Mouse (Mus musculus): ENCODE measurements around the gene Abhd6. TPM values are rescaled to one million over a fixed set of nuclear protein-coding genes. Genes with fewer than 3 reads are reported as not detected.

Abhd6 gene
- total and polyA plus RNA-seq, 3 experiments, result not detected

DNA sequence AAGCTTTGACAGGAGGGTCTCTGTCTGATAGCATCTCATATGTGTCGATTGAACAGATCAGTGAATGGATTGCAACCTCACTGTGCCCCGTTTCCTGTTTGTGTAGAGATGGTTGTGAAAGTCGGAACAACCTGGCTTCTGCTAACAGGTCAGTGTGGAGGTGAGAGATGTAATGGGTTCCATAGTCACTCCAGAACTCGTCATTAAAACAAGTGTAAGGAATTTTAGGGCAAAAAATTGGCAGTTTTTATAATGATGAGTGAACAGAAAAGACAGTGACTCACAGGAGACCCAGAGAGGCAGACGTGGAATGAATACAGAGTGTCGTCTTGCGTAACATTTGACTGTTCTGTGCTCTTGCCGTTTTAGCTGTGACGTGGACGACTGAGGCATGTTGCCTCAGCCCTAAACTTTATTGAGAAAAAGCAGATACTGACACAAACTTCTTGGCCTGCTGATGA lies 96.9 kb downstream of the Abhd6 start:
- no peak overlapping the region for H3K9ac ChIP-seq (ENCODE audit: control insufficient read depth, low read depth, low read length, poor library complexity, severe bottlenecking)
- no peaks in the 10 kb centered on the region for H3K9me3 ChIP-seq (replicated peaks; ENCODE audit: insufficient read depth, low read length)
- H3K4me3 ChIP-seq (ENCODE audit: control insufficient read depth in 1 of 2, insufficient read depth in 1 of 2, low read depth in 2 of 2, low read length in 2 of 2), result no peak overlapping the region
- peaks cover 0 to 2% of the 10 kb centered on the region in 2 experiments; a peak in 2 of 4 replicates for H3K36me3 ChIP-seq (ENCODE audit: control insufficient read depth in 1 of 2, insufficient read depth in 2 of 2, low read length in 2 of 2)
- no peak for DNase-seq (ENCODE audit: low read depth, low spot score)
- peaks cover 4% of the 10 kb centered on the region in 2 experiments; a peak in 3 of 4 replicates for H3K4me1 ChIP-seq (ENCODE audit: control insufficient read depth in 1 of 2, insufficient read depth in 2 of 2, low read length in 2 of 2)
- no peak overlapping the region for H3K27ac ChIP-seq (ENCODE audit: control insufficient read depth, low read depth, low read length)
- TF ChIP-seq SMC3 (IDR thresholded peaks at IDR 0.05; ENCODE audit: low read depth, low read length) (no peak), ZNF384 (IDR thresholded peaks at IDR 0.05; ENCODE audit: low read depth, low read length) (no peak), ZMIZ1 (IDR thresholded peaks at IDR 0.05; ENCODE audit: low read depth, low read length) (no peak), TCF12 (IDR thresholded peaks at IDR 0.05; ENCODE audit: low read depth, low read length) (no peak), USF2 (IDR thresholded peaks at IDR 0.05; ENCODE audit: borderline replicate concordance in 1 of 2, insufficient read depth in 1 of 2, low read depth in 1 of 2, low read length in 2 of 2) (no peak), POLR2AphosphoS5 (IDR thresholded peaks at IDR 0.05; ENCODE audit: borderline replicate concordance, low read depth, low read length) (no peak), RAD21 (IDR thresholded peaks at IDR 0.05; ENCODE audit: low read depth, low read length) (no peak), HCFC1 (IDR thresholded peaks at IDR 0.05; ENCODE audit: low read depth, low read length) (no peak), ELF1 (IDR thresholded peaks at IDR 0.05; ENCODE audit: low read depth, low read length) (no peak), MAX (IDR thresholded peaks at IDR 0.05; ENCODE audit: low read length) (no peak)
- H3K79me2 ChIP-seq (ENCODE audit: control insufficient read depth, insufficient read depth, low read length, poor library complexity), result peaks cover 1% of the 10 kb centered on the region; the same call in 1 of the 2 replicates
- no peaks in the 10 kb centered on the region for H3K27me3 ChIP-seq (ENCODE audit: control insufficient read depth in 1 of 2, insufficient read depth in 2 of 2, low read length in 2 of 2)

DNA sequence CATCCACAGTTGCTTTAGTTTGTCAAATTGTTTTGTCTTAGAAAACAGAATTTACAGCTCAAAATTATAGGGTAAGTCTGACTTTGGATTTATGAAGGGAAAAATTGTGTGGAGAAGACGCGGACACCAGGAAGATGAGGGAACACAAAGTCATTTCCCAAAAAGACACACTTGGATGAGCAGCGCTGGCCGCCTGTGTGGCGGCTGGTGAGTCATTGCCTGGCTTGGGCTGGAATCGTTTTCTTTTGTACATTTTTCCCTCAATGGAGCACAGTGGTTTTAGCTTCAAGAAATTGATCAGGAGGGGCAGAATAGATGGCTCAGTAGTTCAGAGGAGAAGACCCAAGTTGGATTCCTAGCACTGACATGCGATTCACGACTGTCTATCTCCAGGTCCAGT lies 99.2 kb downstream of the Abhd6 start:
- Histone ChIP-seq H3K79me2 (ENCODE audit: control insufficient read depth, insufficient read depth, low read length, poor library complexity) (peaks cover 1% of the 10 kb centered on the region; the same call in 1 of the 2 replicates), H3K36me3 (ENCODE audit: control insufficient read depth in 1 of 2, insufficient read depth in 2 of 2, low read length in 2 of 2) (peaks cover 0 to 2% of the 10 kb centered on the region in 2 experiments; a peak in 2 of 4 replicates), H3K9me3 (replicated peaks; ENCODE audit: insufficient read depth, low read length) (no peaks in the 10 kb centered on the region), H3K4me1 (ENCODE audit: control insufficient read depth in 1 of 2, insufficient read depth in 2 of 2, low read length in 2 of 2) (peaks cover 4% of the 10 kb centered on the region in 2 experiments; a peak in 3 of 4 replicates), H3K27me3 (ENCODE audit: control insufficient read depth in 1 of 2, insufficient read depth in 2 of 2, low read length in 2 of 2) (no peaks in the 10 kb centered on the region), H3K9ac (ENCODE audit: control insufficient read depth, low read depth, low read length, poor library complexity, severe bottlenecking) (no peak overlapping the region), H3K4me3 (ENCODE audit: control insufficient read depth in 1 of 2, insufficient read depth in 1 of 2, low read depth in 2 of 2, low read length in 2 of 2) (no peak overlapping the region), H3K27ac (ENCODE audit: control insufficient read depth, low read depth, low read length) (no peak overlapping the region)
- TF ChIP-seq GABPA (IDR thresholded peaks at IDR 0.05; ENCODE audit: low read depth, low read length) (no peak), NRF1 (IDR thresholded peaks at IDR 0.05; ENCODE audit: insufficient read depth, low read depth, low read length, poor library complexity, severe bottlenecking) (no peak), HCFC1 (IDR thresholded peaks at IDR 0.05; ENCODE audit: low read depth, low read length) (no peak), MYC (IDR thresholded peaks at IDR 0.05; ENCODE audit: low read depth, low read length) (no peak)
- no peak for DNase-seq (ENCODE audit: low read depth, low spot score)

DNA sequence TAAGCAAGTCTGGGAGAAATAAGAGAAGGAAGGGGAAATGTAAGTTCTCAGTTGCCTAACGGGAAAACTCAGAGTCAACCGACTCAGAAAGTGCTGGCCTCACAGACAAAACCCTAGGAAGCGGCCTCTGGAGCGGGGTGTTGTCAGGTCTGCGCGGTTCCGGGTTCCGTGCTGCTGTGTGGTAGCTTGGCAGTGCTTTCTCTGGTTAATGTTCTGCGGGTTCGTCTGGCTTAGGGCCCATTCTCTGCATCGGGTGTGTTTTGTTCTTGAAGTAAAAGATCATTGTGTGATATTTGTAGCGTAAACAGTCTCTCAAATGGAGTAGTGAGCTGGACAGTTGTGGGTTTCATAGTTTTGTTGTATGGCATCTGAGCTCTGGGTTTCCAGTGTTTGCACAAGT lies 100.0 kb downstream of the Abhd6 start:
- peaks cover 0 to 2% of the 10 kb centered on the region in 2 experiments; a peak in 1 of 4 replicates for H3K36me3 ChIP-seq (ENCODE audit: control insufficient read depth in 1 of 2, insufficient read depth in 2 of 2, low read length in 2 of 2)
- no peak overlapping the region for H3K9ac ChIP-seq (ENCODE audit: control insufficient read depth, low read depth, low read length, poor library complexity, severe bottlenecking)
- DNase-seq (ENCODE audit: low read depth, low spot score), result no peak
- no peak overlapping the region for H3K4me3 ChIP-seq (ENCODE audit: control insufficient read depth in 1 of 2, insufficient read depth in 1 of 2, low read depth in 2 of 2, low read length in 2 of 2)
- H3K27me3 ChIP-seq (ENCODE audit: control insufficient read depth in 1 of 2, insufficient read depth in 2 of 2, low read length in 2 of 2), result no peaks in the 10 kb centered on the region
- peaks cover 1% of the 10 kb centered on the region; the same call in 1 of the 2 replicates for H3K79me2 ChIP-seq (ENCODE audit: control insufficient read depth, insufficient read depth, low read length, poor library complexity)
- H3K9me3 ChIP-seq (replicated peaks; ENCODE audit: insufficient read depth, low read length), result no peaks in the 10 kb centered on the region
- H3K4me1 ChIP-seq (ENCODE audit: control insufficient read depth in 1 of 2, insufficient read depth in 2 of 2, low read length in 2 of 2), result peaks cover 4% of the 10 kb centered on the region in 2 experiments; a peak in 3 of 4 replicates
- H3K27ac ChIP-seq (ENCODE audit: control insufficient read depth, low read depth, low read length), result no peak overlapping the region
- no peak for TF ChIP-seq NELFE (IDR thresholded peaks at IDR 0.05; ENCODE audit: low read depth, low read length)
- no peak for TF ChIP-seq MEF2A (IDR thresholded peaks at IDR 0.05; ENCODE audit: extremely low read depth, insufficient replicate concordance, low read depth, low read length, poor library complexity, severe bottlenecking)
- no peak for TF ChIP-seq CHD2 (IDR thresholded peaks at IDR 0.05; ENCODE audit: low read length)
- no peak for TF ChIP-seq POLR2AphosphoS5 (IDR thresholded peaks at IDR 0.05; ENCODE audit: borderline replicate concordance, low read depth, low read length)
- no peak for TF ChIP-seq MAZ (IDR thresholded peaks at IDR 0.05; ENCODE audit: low read depth, low read length)
- TF ChIP-seq ZC3H11A (IDR thresholded peaks at IDR 0.05; ENCODE audit: low read depth, low read length), result no peak
- TF ChIP-seq USF2 (IDR thresholded peaks at IDR 0.05; ENCODE audit: borderline replicate concordance in 1 of 2, insufficient read depth in 1 of 2, low read depth in 1 of 2, low read length in 2 of 2), result no peak
- TF ChIP-seq POLR2AphosphoS2 (IDR thresholded peaks at IDR 0.05; ENCODE audit: low read length), result no peak
- no peak for TF ChIP-seq MAFK (IDR thresholded peaks at IDR 0.05; ENCODE audit: borderline replicate concordance, low read depth, low read length)
- no peak for TF ChIP-seq RCOR1 (IDR thresholded peaks at IDR 0.05; ENCODE audit: low read depth, low read length)
- TF ChIP-seq POLR2A (IDR thresholded peaks at IDR 0.05; ENCODE audit: control insufficient read depth in 1 of 2, insufficient read depth in 1 of 2, low read depth in 1 of 2, low read length in 2 of 2, poor library complexity in 1 of 2), result no peak
- TF ChIP-seq RAD21 (IDR thresholded peaks at IDR 0.05; ENCODE audit: low read depth, low read length), result no peak
- no peak for TF ChIP-seq GATA1 (IDR thresholded peaks at IDR 0.05; ENCODE audit: low read depth, low read length)
- no peak for TF ChIP-seq ELF1 (IDR thresholded peaks at IDR 0.05; ENCODE audit: low read depth, low read length)
- no peak for TF ChIP-seq UBTF (IDR thresholded peaks at IDR 0.05; ENCODE audit: borderline replicate concordance, insufficient read depth, low read depth, low read length)
